Mouse (Mus musculus) C2C12 (cell line): ENCODE data around the gene Wdr83.
"Not testable (repeated sequence)": the region's sequence is repeated elsewhere in the genome, so short reads cannot be mapped to it uniquely, and the experiment has no call there.

Source experiments
- CEBPB ChIP-seq: IDR thresholded peaks from one replicate; pipeline ENCODE4 v1.6.1; 2011; ENCODE audit warnings: low read depth, mild to moderate bottlenecking, control low read depth, moderate library complexity
- CTCF ChIP-seq: IDR thresholded peaks from one replicate; pipeline ENCODE4 v1.5.1; 2011; ENCODE audit not compliant: control insufficient read depth, insufficient read depth, insufficient read length
- FOSL1 ChIP-seq: IDR thresholded peaks from one replicate; pipeline ENCODE4 v1.8.0; 2011; ENCODE audit warnings: mild to moderate bottlenecking, low read length; ENCODE audit not compliant: poor library complexity, insufficient read depth, severe bottlenecking
- MAX ChIP-seq: IDR thresholded peaks from one replicate; pipeline ENCODE4 v1.6.1; 2011; ENCODE audit warnings: mild to moderate bottlenecking, control low read depth
- MYOD1 ChIP-seq: IDR thresholded peaks from one replicate; pipeline ENCODE4 v1.6.1; 2011; ENCODE audit warnings: low read depth; ENCODE audit not compliant: control insufficient read depth, insufficient read length
- MYOG ChIP-seq: IDR thresholded peaks from one replicate; pipeline ENCODE4 v1.6.1; 2011; ENCODE audit not compliant: control insufficient read depth, insufficient read length; ENCODE audit errors: extremely low read depth
- USF1 ChIP-seq: IDR thresholded peaks from one replicate; pipeline ENCODE4 v1.6.1; 2011; ENCODE audit warnings: low read depth, mild to moderate bottlenecking, control low read depth, moderate library complexity

DNA sequence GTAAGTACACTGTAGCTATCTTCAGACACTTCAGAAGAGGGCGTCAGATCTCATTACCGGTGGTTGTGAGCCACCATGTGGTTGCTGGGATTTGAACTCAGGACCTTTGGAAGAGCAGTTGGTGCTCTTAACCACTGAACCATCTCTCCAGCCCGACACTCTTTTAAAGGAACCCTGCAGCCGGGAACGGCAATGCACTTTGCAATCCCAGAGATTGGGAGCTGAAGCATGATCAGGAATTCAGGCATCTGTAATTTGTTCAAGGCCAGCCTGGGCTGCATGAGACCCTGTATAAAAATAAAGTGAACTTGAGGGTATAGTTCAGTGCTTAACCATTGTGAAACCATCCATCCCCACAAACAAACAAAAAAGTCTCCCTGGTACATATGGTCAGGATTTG is 39.1 kb upstream of the Wdr83 start:
- not testable (repeated sequence) for TF ChIP-seq CTCF, MAX, FOSL1, USF1, MYOD1, MYOG, CEBPB
